ENCODE assay signal across 7 mouse cellular contexts in genomic region chr2:30124472-30125274, GRCm38 (mm10). TPM values are rescaled to one million over a fixed set of nuclear protein-coding genes. Genes with fewer than 3 reads are reported as not detected.
DNase-seq lines count a peak whose midpoint lies in the region; ATAC-seq lines count a peak whose summit lies in the region.

Gene Zer1, minus strand, starts transcription at chr2:30124585.

- H3K27ac ChIP-seq in intestine, embryonic 16.5 days (ENCODE audit: low read length) = peak within 1 kb of the TSS; percentile 80
- peak within 1 kb of the TSS; percentile 64 for H3K27ac ChIP-seq in midbrain, embryonic 11.5 days (ENCODE audit: low read depth, low read length)

- peak within 1 kb of the TSS; percentile 85 for H3K9ac ChIP-seq in intestine, embryonic 16.5 days (ENCODE audit: low read depth, low read length)
- peak within 1 kb of the TSS; percentile 74 for H3K9ac ChIP-seq in midbrain, embryonic 11.5 days (ENCODE audit: low read length)

- H3K4me1 ChIP-seq in intestine, embryonic 16.5 days (ENCODE audit: control insufficient read depth, insufficient read depth, low read length) = peaks cover 7% of the 10 kb centered on the region; the same call in 1 of the 2 replicates
- H3K4me1 ChIP-seq in midbrain, embryonic 11.5 days (ENCODE audit: control insufficient read depth, insufficient read depth, low read length) = peaks cover 15% of the 10 kb centered on the region

- H3K4me3 ChIP-seq in intestine, embryonic 16.5 days (ENCODE audit: low read length) = peak within 1 kb of the TSS; percentile 72
- H3K4me3 ChIP-seq in midbrain, embryonic 11.5 days (ENCODE audit: low read depth, low read length) = peak within 1 kb of the TSS; percentile 64

- DNase-seq in adrenal gland, adult 2 months = peak; percentile 98
- peak; percentile 81 for DNase-seq in embryo, embryonic 11.5 days (ENCODE audit: low read depth, low spot score)
- peak; percentile 93 to 97 for DNase-seq in gastrocnemius, postnatal 4 days (ENCODE audit: low spot score in 2 of 2)
- peak; percentile 96 for DNase-seq in left cerebral cortex, postnatal 36 days (ENCODE audit: low spot score in 2 of 2)
- peak; percentile 98 for DNase-seq in midbrain, embryonic 11.5 days (ENCODE audit: low spot score, missing footprints)
- DNase-seq in skeletal muscle tissue, adult 2 months (ENCODE audit: low read depth, low spot score) = peak; percentile 96

- intact Hi-C loops in left cerebral cortex, postnatal 36 days (cut with DNase I) = loop anchor here (2.0 to 5.0 kb wide), 2 partner anchors 38 to 58 kb away; no protein-coding TSS in a partner anchor

- no peaks in the 10 kb centered on the region for H3K27me3 ChIP-seq in intestine, embryonic 16.5 days (replicated peaks; ENCODE audit: control insufficient read depth, insufficient read depth, low read length)
- no peaks in the 10 kb centered on the region for H3K27me3 ChIP-seq in midbrain, embryonic 11.5 days (ENCODE audit: control insufficient read depth, insufficient read depth, low read length)

- no peaks in the 10 kb centered on the region for H3K9me3 ChIP-seq in intestine, embryonic 16.5 days (ENCODE audit: control insufficient read depth, low read length)
- H3K9me3 ChIP-seq in midbrain, embryonic 11.5 days (ENCODE audit: control insufficient read depth, low read length) = no peaks in the 10 kb centered on the region

- peak; percentile 98 for ATAC-seq in intestine, embryonic 16.5 days
- ATAC-seq in midbrain, embryonic 11.5 days (ENCODE audit: low FRiP score) = peak; percentile 97

- H3K36me3 ChIP-seq in intestine, embryonic 16.5 days (ENCODE audit: control insufficient read depth, insufficient read depth, low read length) = no peaks in the 10 kb centered on the region
- no peaks in the 10 kb centered on the region for H3K36me3 ChIP-seq in midbrain, embryonic 11.5 days (ENCODE audit: control insufficient read depth, insufficient read depth, low read length)

- 10% methylated on average over 27 of the region's 31 CpGs for WGBS in intestine, embryonic 16.5 days
- WGBS in midbrain, embryonic 11.5 days = 10% methylated on average over 31 of the region's 31 CpGs

- H3K4me2 ChIP-seq in intestine, embryonic 16.5 days (ENCODE audit: low read depth, low read length) = peak within 1 kb of the TSS; percentile 90
- peak within 1 kb of the TSS; percentile 91 for H3K4me2 ChIP-seq in midbrain, embryonic 11.5 days

RNA-seq across cellular contexts. Expression of gene Zer1, which starts in this region (rescaled TPM):
- 10 to 100 TPM; 35.0 to 40.2 TPM for total RNA-seq in adrenal gland, adult 2 months (2021)
- 91.0 and 95.5 TPM in 2 replicates for polyA plus RNA-seq in adrenal gland, adult 2 months (2012; rRNA removed)
- total RNA-seq in gastrocnemius, postnatal 4 days (2021) = 10 to 100 TPM; 24.6 to 27.1 TPM
- polyA plus RNA-seq in intestine, embryonic 16.5 days (2015; fragmentation: Nextera tagmentation; extraction: Ambion mirVana) = 3.3 and 3.7 TPM in 2 replicates
- 100 to 1,000 TPM; 154 to 161 TPM for total RNA-seq in left cerebral cortex, postnatal 36 days (2021)
- polyA plus RNA-seq in midbrain, embryonic 11.5 days (2014; fragmentation: Nextera tagmentation; extraction: Ambion mirVana) = 5.1 and 6.0 TPM in 2 replicates

Comparison
In these comparisons a context has a peak if more than half of its experiments do, and no peak if none do; other contexts are left out.
1. Peak in every context shown above with its lines: DNase-seq, ATAC-seq, H3K4me3 ChIP-seq and H3K27ac ChIP-seq.
2. RNA of gene Zer1 (polyA plus RNA-seq): 91.0 to 95.5 TPM in adrenal gland, adult 2 months; 5.1 to 6.0 TPM in midbrain, embryonic 11.5 days and 3.3 to 3.7 TPM in intestine, embryonic 16.5 days; every median in the first group is over 10 times any median in the second.